Mouse (Mus musculus) midbrain, embryonic 11.5 days (tissue): ENCODE measurements at regions not wholly inside any gene's neighbourhood (a gene's known extent, or its start where the extent isn't known, plus 50 kb on each side); places are given as distances from the start of the nearest gene placed in this dataset.

ENCODE experiments used
- ATAC-seq: fragments of 200-750 bp; cut with Nextera tagmentation; 2 replicates; pipeline ENCODE4 v1.8.0; 2017; ENCODE audit warnings: moderate TSS enrichment, moderate library complexity; ENCODE audit not compliant: low FRiP score
- DNase-seq: peaks from one replicate; pipeline ENCODE4 v3.0.0; 2015; ENCODE audit warnings: low spot score; ENCODE audit errors: missing footprints
- H3K27ac ChIP-seq: fragments of 300-500 bp; sonication (generic); 2 replicates; pipeline ENCODE4 v1.5.1; 2014; ENCODE audit warnings: low read depth, low read length
- H3K27me3 ChIP-seq: fragments of 300-500 bp; sonication (generic); 2 replicates; pipeline ENCODE4 v1.6.1; 2014; ENCODE audit warnings: mild to moderate bottlenecking, low read length, moderate library complexity, mixed read lengths; ENCODE audit not compliant: control insufficient read depth, insufficient read depth
- H3K36me3 ChIP-seq: fragments of 300-500 bp; sonication (generic); 2 replicates; pipeline ENCODE4 v1.6.1; 2014; ENCODE audit warnings: mild to moderate bottlenecking, low read length, moderate library complexity, mixed read lengths; ENCODE audit not compliant: control insufficient read depth, insufficient read depth
- H3K4me1 ChIP-seq: fragments of 300-500 bp; sonication (generic); 2 replicates; pipeline ENCODE4 v1.6.1; 2014; ENCODE audit warnings: low read length; ENCODE audit not compliant: control insufficient read depth, insufficient read depth
- H3K4me2 ChIP-seq: fragments of 300-500 bp; sonication (generic); 2 replicates; pipeline ENCODE4 v1.6.1; 2014; ENCODE audit warnings: mild to moderate bottlenecking, moderate library complexity
- H3K4me3 ChIP-seq: fragments of 300-500 bp; sonication (generic); 2 replicates; pipeline ENCODE4 v1.5.1; 2014; ENCODE audit warnings: low read depth, low read length
- H3K9ac ChIP-seq: fragments of 300-500 bp; sonication (generic); 2 replicates; pipeline ENCODE4 v1.6.1; 2014; ENCODE audit warnings: low read length
- H3K9me3 ChIP-seq: fragments of 300-500 bp; sonication (generic); 2 replicates; pipeline ENCODE4 v1.6.1; 2016; ENCODE audit warnings: low read length; ENCODE audit not compliant: control insufficient read depth
- WGBS: fragments of 180-500 bp; shearing (Covaris S2); extraction: QIAGEN DNeasy Blood & Tissue Kit; methylation state at CpG from one replicate; pipeline ENCODE4 v1.1.7; 2014; 5-methylcytosine and 5-hydroxymethylcytosine counted together

DNA sequence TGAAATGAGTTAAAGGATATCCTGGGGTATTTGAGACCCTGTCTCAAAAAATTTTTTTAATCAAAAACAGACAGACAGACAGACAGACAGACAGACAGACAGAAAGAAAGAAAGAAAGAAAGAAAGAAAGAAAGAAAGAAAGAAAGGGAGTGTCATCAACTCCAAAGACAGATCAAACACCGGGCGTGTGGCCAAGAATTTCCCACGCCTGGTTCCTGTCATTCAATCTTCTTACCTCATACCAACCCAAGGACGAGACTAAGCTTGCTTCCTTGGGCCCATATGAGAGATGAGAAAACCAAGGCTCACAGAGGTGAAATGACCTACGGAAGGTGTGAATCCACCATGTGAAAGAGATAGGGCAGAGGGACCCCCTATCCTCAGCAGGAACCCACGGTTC, 530.7 kb upstream of the Tbx3 start:
- ATAC-seq (no peak), DNase-seq (peak; percentile 57)
- H3K9ac ChIP-seq: no peak overlapping the region
- H3K4me3 ChIP-seq: no peak overlapping the region
- H3K4me1 ChIP-seq: peaks cover 9% of the 10 kb centered on the region
- 84% methylated on average over 6 of the region's 6 CpGs for WGBS
- H3K36me3 ChIP-seq: no peaks in the 10 kb centered on the region
- no peaks in the 10 kb centered on the region for H3K9me3 ChIP-seq
- H3K27me3 ChIP-seq: no peaks in the 10 kb centered on the region
- H3K4me2 ChIP-seq: no peak overlapping the region
- no peak overlapping the region for H3K27ac ChIP-seq

DNA sequence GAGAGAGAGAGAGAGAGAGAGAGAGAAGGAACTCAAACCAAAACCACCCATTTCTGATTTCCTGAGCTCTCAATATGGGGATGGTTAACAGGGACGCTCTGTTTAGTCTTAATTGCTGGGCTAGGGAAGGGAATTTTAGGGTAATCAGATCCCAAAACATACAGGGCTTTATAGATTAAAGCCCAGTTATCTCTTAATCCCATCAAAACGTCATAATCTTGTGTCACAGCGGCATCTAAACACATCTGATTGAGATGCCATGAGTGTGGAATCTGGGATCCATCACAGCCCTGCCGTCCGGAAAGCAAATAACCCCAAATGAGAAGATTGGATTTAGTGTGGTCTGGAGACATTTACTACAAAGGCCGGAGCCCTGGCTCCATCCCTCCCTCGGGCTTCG, 527.1 kb upstream of the Tbx3 start:
- ATAC-seq (no peak), DNase-seq (peak; percentile 81)
- no peak overlapping the region for H3K9ac ChIP-seq
- WGBS: 55% methylated on average over 8 of the region's 8 CpGs
- no peaks in the 10 kb centered on the region for H3K36me3 ChIP-seq
- H3K4me1 ChIP-seq: peaks cover 7% of the 10 kb centered on the region
- H3K4me2 ChIP-seq: no peak overlapping the region
- H3K4me3 ChIP-seq: no peak overlapping the region
- H3K27ac ChIP-seq: no peak overlapping the region
- no peaks in the 10 kb centered on the region for H3K27me3 ChIP-seq
- no peaks in the 10 kb centered on the region for H3K9me3 ChIP-seq

DNA sequence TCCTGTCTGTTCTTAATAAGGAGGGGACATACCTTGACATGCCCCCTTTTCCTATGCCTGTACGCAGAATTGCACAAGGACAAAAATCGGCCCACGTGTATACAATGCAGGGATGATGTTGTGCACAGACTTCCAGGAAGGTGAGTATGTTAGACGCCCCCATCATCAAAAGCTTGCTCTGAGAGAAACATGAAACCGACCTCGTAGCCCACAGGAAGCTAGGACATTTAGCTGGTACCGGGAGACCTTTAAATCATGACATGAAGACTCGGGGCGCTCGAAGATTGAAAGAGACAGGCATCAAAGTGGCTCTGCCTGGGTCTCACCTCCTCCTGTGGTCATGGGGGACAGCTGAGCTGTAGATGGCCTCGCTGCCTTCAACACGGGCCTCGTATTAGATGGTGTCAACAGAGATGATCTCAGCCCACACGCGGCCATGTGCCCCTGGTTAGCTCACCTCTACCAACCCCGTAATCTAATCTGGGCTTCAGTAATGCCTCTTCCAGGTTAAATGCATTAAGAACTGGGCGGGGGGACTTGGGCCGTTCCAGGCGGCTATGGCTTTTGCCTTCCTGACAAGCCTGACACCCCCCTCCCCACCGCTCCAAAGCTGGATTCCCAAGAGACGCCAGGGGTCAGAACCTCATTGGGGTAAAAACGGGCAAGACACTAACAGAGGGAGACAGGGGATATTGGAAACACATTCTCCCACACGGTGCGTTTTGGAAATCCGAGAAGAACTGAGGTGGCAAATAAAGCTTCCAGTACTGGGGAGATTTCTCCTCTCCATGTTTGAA, 520.9 kb upstream of the Tbx3 start:
- WGBS: 84% methylated on average over 25 of the region's 25 CpGs
- Histone ChIP-seq H3K4me2 (no peak overlapping the region), H3K27ac (no peak overlapping the region), H3K4me3 (no peak overlapping the region), H3K9me3 (no peaks in the 10 kb centered on the region), H3K9ac (no peak overlapping the region), H3K36me3 (no peaks in the 10 kb centered on the region), H3K4me1 (no peaks in the 10 kb centered on the region), H3K27me3 (no peaks in the 10 kb centered on the region)
- DNase-seq: peak; percentile 56
- no peak for ATAC-seq

DNA sequence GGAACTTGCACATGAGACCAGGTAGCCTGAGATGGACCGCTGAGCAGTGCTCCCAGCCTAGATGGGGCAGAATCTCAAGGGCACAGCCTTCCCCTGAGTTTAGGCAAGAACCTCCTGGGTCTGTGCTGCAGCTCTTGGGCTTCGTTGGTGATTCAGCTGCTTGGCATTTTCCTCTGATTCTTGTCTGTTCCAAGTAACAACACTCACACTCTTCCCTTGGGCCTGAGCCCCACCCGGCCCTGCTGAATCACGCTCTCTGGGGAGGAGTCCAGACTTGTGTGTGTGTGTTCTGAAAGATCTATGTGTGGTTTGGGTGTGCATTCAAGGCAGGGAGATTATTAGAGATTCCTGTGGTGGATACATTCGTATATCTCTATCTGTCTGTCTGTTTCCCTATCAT, 517.4 kb upstream of the Tbx3 start:
- no peaks in the 10 kb centered on the region for H3K36me3 ChIP-seq
- no peak for ATAC-seq
- no peak overlapping the region for H3K4me3 ChIP-seq
- no peak for DNase-seq
- H3K9me3 ChIP-seq: peaks cover 6% of the 10 kb centered on the region
- H3K9ac ChIP-seq: no peak overlapping the region
- H3K27ac ChIP-seq: no peak overlapping the region
- WGBS: 92% methylated on average over 5 of the region's 5 CpGs
- no peak overlapping the region for H3K4me2 ChIP-seq
- no peaks in the 10 kb centered on the region for H3K27me3 ChIP-seq
- no peaks in the 10 kb centered on the region for H3K4me1 ChIP-seq

DNA sequence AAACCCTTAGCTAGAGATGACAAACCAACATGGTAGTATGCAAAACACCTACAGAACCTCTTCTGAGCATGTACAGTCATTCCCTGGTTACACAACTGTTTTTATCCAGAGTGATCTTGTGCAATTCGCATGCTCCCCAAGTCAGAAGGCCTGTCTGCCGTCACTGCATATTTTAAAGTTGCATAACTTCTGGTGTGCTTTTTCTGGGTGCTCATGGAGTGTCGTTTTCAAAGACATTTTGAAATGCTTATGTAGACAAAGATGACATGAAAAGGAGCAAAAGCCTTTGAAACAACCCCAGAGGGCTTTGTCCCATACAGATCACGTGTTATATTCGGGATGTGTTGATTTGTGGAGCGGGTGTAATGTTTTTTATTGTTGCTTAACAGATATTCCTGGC, 513.8 kb upstream of the Tbx3 start:
- no peak for ATAC-seq
- DNase-seq: peak; percentile 31
- no peaks in the 10 kb centered on the region for H3K4me1 ChIP-seq
- H3K4me3 ChIP-seq: no peak overlapping the region
- no peak overlapping the region for H3K9ac ChIP-seq
- no peak overlapping the region for H3K27ac ChIP-seq
- no peaks in the 10 kb centered on the region for H3K36me3 ChIP-seq
- H3K4me2 ChIP-seq: no peak overlapping the region
- 92% methylated on average over 6 of the region's 6 CpGs for WGBS
- peaks cover 6% of the 10 kb centered on the region for H3K9me3 ChIP-seq
- no peaks in the 10 kb centered on the region for H3K27me3 ChIP-seq

DNA sequence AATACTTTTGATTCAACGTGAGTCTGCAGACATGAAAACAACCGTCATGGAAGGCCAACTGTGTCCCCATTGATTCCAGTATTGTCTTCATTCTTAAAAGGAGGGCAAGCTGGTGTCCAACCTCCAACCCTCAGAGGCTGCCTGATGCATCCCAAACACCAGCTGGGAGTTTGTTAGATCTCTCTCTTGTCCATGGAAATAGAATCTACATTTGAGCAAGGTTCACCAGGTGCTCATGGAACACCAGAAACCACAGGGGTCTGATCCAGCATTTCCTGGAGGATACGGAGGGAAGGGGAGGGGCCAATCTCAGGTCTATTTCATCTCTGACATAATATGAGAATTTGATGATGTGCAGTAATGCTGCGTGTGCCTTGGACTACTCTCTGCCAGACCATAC, 512.3 kb upstream of the Tbx3 start:
- H3K27me3 ChIP-seq: no peaks in the 10 kb centered on the region
- no peak overlapping the region for H3K4me2 ChIP-seq
- no peak overlapping the region for H3K4me3 ChIP-seq
- DNase-seq (peak; percentile 56), ATAC-seq (no peak)
- H3K4me1 ChIP-seq: no peaks in the 10 kb centered on the region
- H3K36me3 ChIP-seq: no peaks in the 10 kb centered on the region
- H3K9me3 ChIP-seq: peaks cover 6% of the 10 kb centered on the region
- H3K27ac ChIP-seq: no peak overlapping the region
- H3K9ac ChIP-seq: no peak overlapping the region
- 82% methylated on average over 4 of the region's 4 CpGs for WGBS

DNA sequence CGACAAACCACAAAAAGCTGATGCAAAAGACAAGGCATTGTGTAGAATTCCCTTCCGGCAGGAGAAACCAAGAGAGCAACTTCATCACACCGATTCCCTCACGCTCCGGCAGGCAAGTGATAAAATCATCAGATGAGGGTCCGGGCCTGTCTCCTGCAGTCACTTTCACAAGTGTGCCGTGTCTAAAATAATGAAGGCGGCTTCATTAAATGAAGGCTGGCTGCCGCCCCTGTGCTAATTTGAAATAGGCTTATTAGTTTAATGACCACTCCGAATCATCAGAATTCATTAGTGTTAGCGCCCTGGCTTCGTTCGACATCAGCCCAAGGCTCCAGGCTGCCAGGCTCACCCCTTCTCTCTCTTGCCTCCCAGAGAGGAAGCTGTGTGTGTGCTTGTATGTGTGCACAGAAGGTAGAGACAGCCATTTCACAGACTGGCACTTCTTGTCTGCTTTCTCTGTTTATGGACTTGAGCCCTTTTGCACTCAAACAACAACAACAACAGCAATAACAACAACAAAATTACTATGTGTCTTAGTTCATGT, 508.3 kb upstream of the Tbx3 start:
- no peak overlapping the region for H3K9ac ChIP-seq
- H3K27ac ChIP-seq: no peak overlapping the region
- DNase-seq (no peak), ATAC-seq (no peak)
- no peaks in the 10 kb centered on the region for H3K4me1 ChIP-seq
- H3K27me3 ChIP-seq: no peaks in the 10 kb centered on the region
- H3K4me2 ChIP-seq: no peak overlapping the region
- no peaks in the 10 kb centered on the region for H3K36me3 ChIP-seq
- H3K4me3 ChIP-seq: no peak overlapping the region
- 87% methylated on average over 13 of the region's 13 CpGs for WGBS
- H3K9me3 ChIP-seq: no peaks in the 10 kb centered on the region

DNA sequence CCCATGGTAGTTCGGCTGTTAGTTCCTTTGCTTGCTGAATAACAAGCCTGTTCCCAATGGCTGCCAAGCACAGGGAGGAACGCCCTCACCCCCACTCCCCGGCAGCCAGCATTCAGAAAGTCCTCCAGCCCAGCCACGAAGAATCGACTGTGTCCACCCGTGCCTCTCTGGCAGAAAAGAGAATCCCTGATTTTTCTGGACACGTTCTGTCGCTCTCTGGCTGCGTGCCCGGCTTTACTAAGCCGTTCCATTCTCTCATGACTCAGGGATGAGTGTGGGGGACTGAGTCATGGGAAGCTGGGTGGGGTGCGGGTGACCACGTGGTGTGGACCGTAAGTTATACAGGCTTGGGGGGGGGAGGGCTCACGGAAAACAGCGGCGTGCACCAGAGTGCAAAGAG, 502.8 kb upstream of the Tbx3 start:
- 90% methylated on average over 17 of the region's 17 CpGs for WGBS
- ATAC-seq (no peak), DNase-seq (no peak)
- no peaks in the 10 kb centered on the region for H3K36me3 ChIP-seq
- H3K4me2 ChIP-seq: no peak overlapping the region
- no peak overlapping the region for H3K9ac ChIP-seq
- no peak overlapping the region for H3K4me3 ChIP-seq
- no peaks in the 10 kb centered on the region for H3K4me1 ChIP-seq
- H3K9me3 ChIP-seq: no peaks in the 10 kb centered on the region
- no peak overlapping the region for H3K27ac ChIP-seq
- H3K27me3 ChIP-seq: no peaks in the 10 kb centered on the region

DNA sequence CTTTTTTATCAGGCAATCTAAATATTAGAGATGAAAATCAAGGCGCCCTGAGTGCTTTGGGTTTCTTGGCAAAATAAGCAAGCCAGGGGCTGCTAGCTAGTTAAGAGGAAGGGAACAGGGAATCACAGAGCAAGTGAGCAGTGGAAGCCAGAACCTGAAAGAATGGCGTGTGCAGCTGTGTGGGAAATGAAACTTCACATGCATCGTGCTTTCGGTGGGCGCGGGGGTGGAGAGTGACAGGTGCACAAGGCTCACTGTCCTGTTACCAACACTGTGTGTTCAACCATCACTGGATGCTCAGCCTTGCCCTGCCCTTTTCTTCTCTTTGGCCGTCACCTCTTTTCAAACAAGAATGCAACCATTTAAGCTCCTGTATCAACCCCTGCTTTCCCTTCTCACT, 501.2 kb upstream of the Tbx3 start:
- Histone ChIP-seq H3K27ac (no peak overlapping the region), H3K4me2 (no peak overlapping the region), H3K27me3 (no peaks in the 10 kb centered on the region), H3K4me3 (no peak overlapping the region), H3K4me1 (no peaks in the 10 kb centered on the region), H3K9ac (no peak overlapping the region), H3K36me3 (no peaks in the 10 kb centered on the region), H3K9me3 (no peaks in the 10 kb centered on the region)
- DNase-seq: no peak
- no peak for ATAC-seq
- 88% methylated on average over 7 of the region's 7 CpGs for WGBS
